Mouse (Mus musculus) limb, embryonic 14.5 days (tissue): ENCODE measurements around the gene Rcn1. TPM values are rescaled to one million over a fixed set of nuclear protein-coding genes. Genes with fewer than 3 reads are reported as not detected.

ENCODE experiments used
- ATAC-seq: fragments of 200-750 bp; cut with Nextera tagmentation; 2 replicates; pipeline ENCODE4 v1.8.0; 2017; ENCODE audit warnings: low read depth, moderate number of reproducible peaks, moderate TSS enrichment; ENCODE audit not compliant: low FRiP score
- DNase-seq: peaks from one replicate; pipeline ENCODE4 v3.0.0-alpha.2; 2015; ENCODE audit warnings: low spot score
- H3K27ac ChIP-seq: fragments of 300-500 bp; sonication (generic); replicated peaks from 2 replicates; pipeline ENCODE4 v1.5.1; 2014; ENCODE audit warnings: low read depth, mild to moderate bottlenecking, low read length, moderate library complexity, mixed read lengths
- H3K27me3 ChIP-seq: fragments of 300-500 bp; sonication (generic); 2 replicates; pipeline ENCODE4 v1.6.1; 2014; ENCODE audit warnings: low read length, mixed read lengths; ENCODE audit not compliant: control insufficient read depth, insufficient read depth
- H3K36me3 ChIP-seq: fragments of 300-500 bp; sonication (generic); 2 replicates; pipeline ENCODE4 v1.6.1; 2014; ENCODE audit warnings: mild to moderate bottlenecking, low read length, moderate library complexity, mixed read lengths; ENCODE audit not compliant: control insufficient read depth, insufficient read depth
- H3K4me1 ChIP-seq: fragments of 300-500 bp; sonication (generic); 2 replicates; pipeline ENCODE4 v1.6.1; 2014; ENCODE audit warnings: antibody characterized with exemption, low read length, mixed read lengths; ENCODE audit not compliant: control insufficient read depth, insufficient read depth
- H3K4me2 ChIP-seq: fragments of 300-500 bp; sonication (generic); replicated peaks from 2 replicates; pipeline ENCODE4 v1.6.1; 2014; ENCODE audit warnings: low read depth, mild to moderate bottlenecking, low read length, moderate library complexity; ENCODE audit not compliant: severe bottlenecking
- H3K4me3 ChIP-seq: fragments of 300-500 bp; sonication (generic); replicated peaks from 2 replicates; pipeline ENCODE4 v1.5.1; 2014; ENCODE audit warnings: low read length
- H3K9ac ChIP-seq: fragments of 300-500 bp; sonication (generic); 2 replicates; pipeline ENCODE4 v1.6.1; 2014; ENCODE audit warnings: mild to moderate bottlenecking, low read depth, low read length, moderate library complexity; ENCODE audit not compliant: severe bottlenecking
- H3K9me3 ChIP-seq: fragments of 300-500 bp; sonication (generic); 2 replicates; pipeline ENCODE4 v1.6.1; 2016; ENCODE audit warnings: low read length; ENCODE audit not compliant: control insufficient read depth
- POLR2A ChIP-seq: fragments of 200-500 bp; IDR thresholded peaks from 2 replicates; pipeline ENCODE4 v1.8.0; 2012; ENCODE audit warnings: inconsistent platforms, mild to moderate bottlenecking, moderate library complexity, borderline replicate concordance; ENCODE audit not compliant: insufficient read depth, insufficient read length; ENCODE audit errors: extremely low read depth
- WGBS: fragments of 180-500 bp; shearing (Covaris S2); extraction: QIAGEN DNeasy Blood & Tissue Kit; methylation state at CpG from one replicate; pipeline ENCODE4 v1.1.7; 2014; 5-methylcytosine and 5-hydroxymethylcytosine counted together
- polyA plus RNA-seq, 2 experiments: library from polyadenylated mRNA; depleted of rRNA in 1 of 2; stranded (reverse) in 1 of 2; unstranded in 1 of 2; fragments of >200 nt; fragmentation: Nextera tagmentation in 1 of 2; extraction: Ambion mirVana in 1 of 2; gene quantifications; 2 replicates each; pipeline versions ENCODE4 v1.2.1 to v1.2.3; 2012 to 2014

The Rcn1 gene
- polyA plus RNA-seq, 2 experiments: 185 to 259 TPM

DNA sequence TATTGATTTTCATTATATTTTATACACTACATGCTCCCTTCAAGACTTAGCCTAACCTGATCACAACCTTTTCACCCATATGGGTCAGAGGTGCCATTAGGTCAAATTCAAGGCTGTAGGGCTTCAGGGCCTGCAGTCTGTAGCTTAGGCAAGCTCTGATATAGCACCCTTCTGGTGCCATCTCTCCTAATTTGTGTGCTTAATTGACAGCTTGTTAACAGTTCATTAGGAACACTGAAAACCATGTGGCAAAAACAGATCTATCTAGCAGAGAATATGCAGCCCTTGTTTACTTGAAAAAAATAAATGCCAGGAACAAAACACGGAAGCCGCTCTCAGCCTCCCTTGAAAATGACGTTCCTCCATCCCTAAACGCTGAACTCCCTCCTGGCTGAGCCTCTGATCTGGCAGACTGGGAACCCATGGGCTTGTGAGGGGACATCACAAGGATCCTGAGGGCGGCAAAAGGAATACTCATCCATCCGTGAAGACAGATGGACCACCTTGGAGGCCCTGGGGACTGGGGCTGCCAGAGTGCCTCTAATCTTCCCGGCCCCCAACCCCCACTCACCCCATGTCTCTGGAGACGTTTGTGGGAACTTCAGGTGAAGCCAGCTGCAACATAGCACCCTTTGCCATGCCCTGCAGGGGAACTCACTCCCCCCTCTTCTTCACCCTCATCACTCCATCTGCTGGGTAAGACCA is 61.8 kb downstream of the Rcn1 start:
- 0 out of 2 replicates have a peak, but pooled peaks cover 3% of the 10 kb centered on the region for H3K27me3 ChIP-seq
- no peaks in the 10 kb centered on the region for H3K4me1 ChIP-seq
- no peak for DNase-seq
- H3K4me3 ChIP-seq: no peak overlapping the region
- no peak overlapping the region for H3K27ac ChIP-seq
- no peaks in the 10 kb centered on the region for H3K36me3 ChIP-seq
- TF ChIP-seq POLR2A: no peak
- no peak overlapping the region for H3K9ac ChIP-seq
- no peak overlapping the region for H3K4me2 ChIP-seq
- no peak for ATAC-seq
- 25% methylated on average over 8 of the region's 8 CpGs for WGBS
- H3K9me3 ChIP-seq: no peaks in the 10 kb centered on the region

DNA sequence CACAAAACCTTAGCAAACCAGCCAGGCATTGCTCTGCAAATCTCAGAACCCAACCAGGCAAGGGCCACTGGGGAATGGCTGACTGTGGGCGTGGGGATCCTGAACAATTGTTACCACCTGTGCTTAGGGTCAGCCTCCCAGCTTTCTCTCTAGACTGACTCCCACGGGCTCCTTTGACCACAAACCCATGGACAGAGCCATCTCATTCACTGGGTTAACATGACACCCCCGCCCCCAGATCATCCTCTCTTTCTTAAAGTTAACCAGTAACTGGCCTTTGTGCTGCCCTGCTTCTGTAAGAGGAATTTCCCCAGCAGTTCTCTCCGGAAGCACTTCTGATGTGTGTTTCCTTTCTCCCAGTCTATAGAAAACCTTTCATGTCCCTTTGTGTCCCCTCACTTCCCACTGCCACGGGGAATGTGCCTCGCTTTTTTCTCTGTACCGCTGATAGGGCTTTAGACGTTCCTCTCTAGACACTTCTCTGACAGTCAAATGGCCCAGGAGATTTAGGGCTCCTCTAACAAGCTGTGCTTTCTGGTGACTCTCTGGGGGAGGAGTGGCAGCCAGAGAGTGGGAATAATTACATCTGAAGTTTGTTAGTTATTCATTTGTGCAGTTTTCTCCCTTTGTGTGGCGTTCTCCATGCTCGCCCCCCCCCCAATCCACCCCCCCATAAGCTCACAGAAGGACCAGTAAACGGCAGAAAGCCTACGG is 62.6 kb downstream of the Rcn1 start:
- DNase-seq (no peak), ATAC-seq (no peak)
- H3K27ac ChIP-seq: no peak overlapping the region
- no peaks in the 10 kb centered on the region for H3K36me3 ChIP-seq
- 0 out of 2 replicates have a peak, but pooled peaks cover 3% of the 10 kb centered on the region for H3K27me3 ChIP-seq
- TF ChIP-seq POLR2A: no peak
- WGBS: 14% methylated on average over 12 of the region's 12 CpGs
- H3K4me3 ChIP-seq: no peak overlapping the region
- no peak overlapping the region for H3K4me2 ChIP-seq
- H3K4me1 ChIP-seq: no peaks in the 10 kb centered on the region
- H3K9ac ChIP-seq: no peak overlapping the region
- no peaks in the 10 kb centered on the region for H3K9me3 ChIP-seq

Other genes starting within 250 kb of the Rcn1 start
- 0.51 and 0.63 TPM in 2 replicates for gene Them7, start 175.0 kb downstream of the Rcn1 start, polyA plus RNA-seq (2012; rRNA removed)
- gene Them7, start 175.0 kb downstream of the Rcn1 start, polyA plus RNA-seq (2014; fragmentation: Nextera tagmentation; extraction: Ambion mirVana): 0.94 and 1.1 TPM in 2 replicates